Mouse (Mus musculus): ENCODE results near the gene Snap23.

- TF ChIP-seq CTCF (IDR thresholded peaks at IDR 0.05) (no peak), EP300 (IDR thresholded peaks at IDR 0.05) (0 out of 2 replicates have a peak, but pooled peaks have one; percentile 42)
Measured at GRCm38 (mm10) chr2:120646777-120647176, 79.3 kb downstream of the Snap23 start.
